Mouse (Mus musculus) midbrain, embryonic 16.5 days (tissue): ENCODE measurements around the gene Dio1. TPM values are rescaled to one million over a fixed set of nuclear protein-coding genes. Genes with fewer than 3 reads are reported as not detected.

ENCODE experiments used
- ATAC-seq: fragments of 200-750 bp; cut with Nextera tagmentation; 2 replicates; pipeline ENCODE4 v1.8.0; 2017; ENCODE audit warnings: moderate TSS enrichment
- H3K27ac ChIP-seq: fragments of 300-500 bp; sonication (generic); 2 replicates; pipeline ENCODE4 v1.5.1; 2014; ENCODE audit warnings: mild to moderate bottlenecking, low read length, mixed read lengths
- H3K27me3 ChIP-seq: fragments of 300-500 bp; sonication (generic); 2 replicates; pipeline ENCODE4 v1.6.1; 2014; ENCODE audit warnings: low read depth, low read length, mixed read lengths; ENCODE audit not compliant: control insufficient read depth, insufficient read depth
- H3K36me3 ChIP-seq: fragments of 300-500 bp; sonication (generic); 2 replicates; pipeline ENCODE4 v1.6.1; 2014; ENCODE audit warnings: mild to moderate bottlenecking, low read length, moderate library complexity, mixed read lengths; ENCODE audit not compliant: control insufficient read depth, insufficient read depth
- H3K4me1 ChIP-seq: fragments of 300-500 bp; sonication (generic); 2 replicates; pipeline ENCODE4 v1.6.1; 2014; ENCODE audit warnings: mild to moderate bottlenecking, low read length, mixed read lengths; ENCODE audit not compliant: control insufficient read depth, insufficient read depth
- H3K4me2 ChIP-seq: fragments of 300-500 bp; sonication (generic); 2 replicates; pipeline ENCODE4 v1.6.1; 2014; ENCODE audit warnings: mild to moderate bottlenecking, low read length, mixed read lengths
- H3K4me3 ChIP-seq: fragments of 300-500 bp; sonication (generic); 2 replicates; pipeline ENCODE4 v1.5.1; 2014; ENCODE audit warnings: low read depth, mild to moderate bottlenecking, low read length, moderate library complexity, mixed read lengths
- H3K9ac ChIP-seq: fragments of 300-500 bp; sonication (generic); 2 replicates; pipeline ENCODE4 v1.6.1; 2014; ENCODE audit warnings: low read depth, low read length, mixed read lengths
- H3K9me3 ChIP-seq: fragments of 300-500 bp; sonication (generic); replicated peaks from 2 replicates; pipeline ENCODE4 v1.6.1; 2014; ENCODE audit warnings: mild to moderate bottlenecking, low read length, mixed read lengths; ENCODE audit not compliant: control insufficient read depth, poor library complexity, severe bottlenecking
- WGBS: fragments of 180-500 bp; shearing (Covaris S2); extraction: QIAGEN DNeasy Blood & Tissue Kit; methylation state at CpG from one replicate; pipeline ENCODE4 v1.1.7; 2014; 5-methylcytosine and 5-hydroxymethylcytosine counted together
- polyA plus RNA-seq: library from polyadenylated mRNA; unstranded; fragments of >200 nt; fragmentation: Nextera tagmentation; extraction: Ambion mirVana; gene quantifications from 2 replicates; pipeline ENCODE4 v1.2.1, GENCODE M21; 2015

The Dio1 gene
- polyA plus RNA-seq, 1 experiment from 2014 or later = not detected

DNA sequence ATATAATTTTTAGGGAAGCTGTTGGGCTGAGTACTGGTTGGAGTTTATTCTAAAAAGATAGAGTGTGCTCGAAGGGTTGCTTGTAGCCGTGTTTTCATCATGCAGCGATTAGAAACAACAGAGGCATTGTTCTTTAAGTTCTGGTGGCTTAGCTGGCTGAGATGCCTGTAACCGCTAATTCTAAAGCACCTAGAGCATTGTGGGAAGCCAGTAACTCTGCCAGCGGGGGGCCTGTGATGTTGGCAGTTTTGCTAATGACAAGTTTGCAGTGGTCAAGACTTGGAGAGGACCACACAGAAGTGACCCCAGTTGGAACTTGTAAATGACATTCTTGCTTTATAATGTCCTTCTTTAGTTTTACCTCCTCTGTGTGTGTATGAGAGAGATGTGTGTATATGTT lies 34.4 kb upstream of the Dio1 start:
- no peaks in the 10 kb centered on the region for H3K9me3 ChIP-seq
- no peaks in the 10 kb centered on the region for H3K4me1 ChIP-seq
- whole genome bisulfite sequencing = 44% methylated on average over 5 of the region's 5 CpGs
- no peak overlapping the region for H3K4me3 ChIP-seq
- H3K36me3 ChIP-seq = no peaks in the 10 kb centered on the region
- no peak for ATAC-seq
- no peaks in the 10 kb centered on the region for H3K27me3 ChIP-seq
- H3K4me2 ChIP-seq = no peak overlapping the region
- H3K9ac ChIP-seq = no peak overlapping the region
- no peak overlapping the region for H3K27ac ChIP-seq

- Histone ChIP-seq H3K4me2 (no peak overlapping the region), H3K36me3 (no peaks in the 10 kb centered on the region), H3K4me1 (no peaks in the 10 kb centered on the region), H3K9me3 (no peaks in the 10 kb centered on the region), H3K27me3 (no peaks in the 10 kb centered on the region), H3K4me3 (no peak overlapping the region), H3K9ac (no peak overlapping the region), H3K27ac (no peak overlapping the region)
- no peak for ATAC-seq
- 90% methylated on average over 5 of the region's 5 CpGs for WGBS
These were observed 30.5 kb upstream of the Dio1 start for GRCm38 (mm10) chr4:107337455-107337854.

DNA sequence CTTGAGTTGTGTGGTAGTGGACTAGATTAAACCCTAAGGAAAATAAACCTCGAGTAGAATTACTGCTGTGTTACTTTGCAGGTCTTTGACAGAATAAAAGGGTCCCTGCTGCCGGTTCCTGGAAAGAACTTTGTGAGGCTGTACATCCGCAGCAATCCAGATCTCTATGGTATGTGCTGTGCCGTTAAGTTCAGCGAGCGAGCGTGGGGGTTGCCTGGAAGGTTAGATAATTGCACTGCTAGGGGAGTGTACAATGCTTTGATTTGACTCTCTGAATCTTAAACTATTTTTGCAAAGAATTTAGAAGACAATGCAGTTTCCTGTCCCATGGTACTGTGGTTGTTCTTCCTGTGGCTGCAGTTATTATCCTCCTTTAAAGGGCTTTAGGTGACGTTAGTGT lies 29.4 kb upstream of the Dio1 start:
- no peak for ATAC-seq
- Histone ChIP-seq H3K4me3 (no peak overlapping the region), H3K9ac (no peak overlapping the region), H3K9me3 (no peaks in the 10 kb centered on the region), H3K4me2 (no peak overlapping the region), H3K27me3 (no peaks in the 10 kb centered on the region), H3K36me3 (no peaks in the 10 kb centered on the region), H3K27ac (no peak overlapping the region), H3K4me1 (no peaks in the 10 kb centered on the region)
- 79% methylated on average over 8 of the region's 8 CpGs for WGBS

DNA sequence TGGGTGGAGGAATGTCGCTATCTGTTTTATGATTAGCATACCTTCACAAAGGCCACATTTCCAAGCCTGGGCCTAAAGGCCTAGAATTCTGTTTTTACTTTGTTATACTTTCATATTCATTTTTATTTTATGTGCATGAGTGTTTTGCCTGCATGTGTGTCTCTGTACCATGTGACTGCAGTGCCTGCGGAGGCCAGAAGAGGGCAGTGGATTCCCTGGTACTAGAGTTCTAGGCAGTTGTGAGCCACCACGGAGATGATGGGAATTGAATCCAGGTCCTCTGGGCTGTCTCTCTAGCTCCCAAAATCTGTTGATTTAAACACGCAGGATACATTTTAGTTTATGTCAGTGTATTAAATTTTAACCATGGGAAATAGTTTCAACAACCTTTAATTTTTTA lies 26.5 kb upstream of the Dio1 start:
- no peak for ATAC-seq
- H3K4me1 ChIP-seq = no peaks in the 10 kb centered on the region
- WGBS = 92% methylated on average over 4 of the region's 4 CpGs
- H3K27ac ChIP-seq = no peak overlapping the region
- no peak overlapping the region for H3K9ac ChIP-seq
- H3K4me2 ChIP-seq = no peak overlapping the region
- no peaks in the 10 kb centered on the region for H3K36me3 ChIP-seq
- H3K4me3 ChIP-seq = no peak overlapping the region
- no peaks in the 10 kb centered on the region for H3K27me3 ChIP-seq
- no peaks in the 10 kb centered on the region for H3K9me3 ChIP-seq

DNA sequence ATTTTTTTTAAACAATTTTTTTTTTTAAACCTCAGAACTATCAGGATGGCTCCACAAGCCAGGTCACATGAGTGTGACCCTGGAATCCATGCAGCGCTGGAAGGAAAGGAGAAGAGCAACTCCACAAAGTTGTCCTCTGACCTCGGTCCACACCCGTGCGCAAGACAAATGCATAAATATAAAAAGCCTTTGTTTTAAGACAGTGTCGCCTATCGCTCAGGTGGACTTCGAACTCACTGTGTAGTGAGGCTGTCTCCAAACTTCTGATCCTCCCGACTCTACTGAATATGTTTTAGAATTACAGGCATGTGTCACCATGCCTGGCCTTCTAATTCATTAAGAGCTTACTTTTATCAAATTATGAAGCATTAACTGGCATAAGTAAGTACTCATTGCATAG lies 21.6 kb upstream of the Dio1 start:
- Histone ChIP-seq H3K36me3 (peaks cover 4% of the 10 kb centered on the region), H3K4me2 (no peak overlapping the region), H3K4me1 (no peaks in the 10 kb centered on the region), H3K9ac (no peak overlapping the region), H3K9me3 (no peaks in the 10 kb centered on the region), H3K27me3 (no peaks in the 10 kb centered on the region), H3K4me3 (no peak overlapping the region), H3K27ac (no peak overlapping the region)
- ATAC-seq = no peak
- 98% methylated on average over 8 of the region's 8 CpGs for WGBS

DNA sequence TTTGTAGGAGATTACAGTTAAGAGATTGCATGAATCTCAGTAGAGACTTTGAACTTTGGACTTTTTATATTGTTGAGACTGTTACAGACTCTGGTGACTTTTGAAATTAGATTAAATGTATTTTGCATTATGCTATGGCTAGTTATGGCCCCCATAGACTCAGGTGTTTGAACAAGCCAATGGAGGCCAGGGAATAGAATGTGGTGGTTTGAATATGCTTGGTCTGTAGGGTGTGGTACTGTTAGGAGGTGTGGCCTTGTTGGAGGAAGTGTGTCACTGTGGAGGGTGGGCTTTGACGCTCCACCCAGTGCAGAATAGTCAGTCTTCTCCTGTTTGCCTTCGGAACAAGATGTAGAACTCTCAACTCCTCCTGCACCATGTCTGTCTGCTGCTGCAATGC lies 16.1 kb upstream of the Dio1 start:
- Histone ChIP-seq H3K27ac (no peak overlapping the region), H3K36me3 (peaks cover 19% of the 10 kb centered on the region), H3K4me1 (no peaks in the 10 kb centered on the region), H3K4me2 (no peak overlapping the region), H3K27me3 (no peaks in the 10 kb centered on the region), H3K9me3 (no peaks in the 10 kb centered on the region), H3K9ac (no peak overlapping the region), H3K4me3 (no peak overlapping the region)
- WGBS = 96% methylated on average over 2 of the region's 2 CpGs
- ATAC-seq = no peak

DNA sequence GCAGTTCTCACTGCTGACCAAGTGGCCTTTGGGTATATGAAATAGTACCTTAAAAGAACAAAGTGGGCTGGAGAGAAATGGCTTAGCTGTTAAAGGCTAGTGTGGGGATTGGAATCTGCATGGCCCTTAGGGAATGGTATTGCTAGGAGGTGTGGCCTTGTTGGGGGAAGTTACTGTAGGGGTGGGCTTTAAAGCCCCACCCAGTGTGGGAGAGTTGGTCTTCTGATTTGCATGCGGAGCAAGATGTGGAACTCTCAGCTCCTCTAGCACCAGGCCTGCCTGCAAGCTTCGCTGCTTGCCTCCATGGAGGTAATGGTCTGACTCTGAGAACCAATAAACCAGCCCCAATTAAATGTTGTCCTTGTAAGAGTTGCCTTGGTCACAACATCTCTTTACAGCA lies 14.1 kb upstream of the Dio1 start:
- H3K9me3 ChIP-seq = no peaks in the 10 kb centered on the region
- H3K27ac ChIP-seq = no peak overlapping the region
- WGBS = 79% methylated on average over 2 of the region's 2 CpGs
- no peak for ATAC-seq
- H3K36me3 ChIP-seq = peaks cover 19% of the 10 kb centered on the region
- no peaks in the 10 kb centered on the region for H3K27me3 ChIP-seq
- no peak overlapping the region for H3K9ac ChIP-seq
- no peaks in the 10 kb centered on the region for H3K4me1 ChIP-seq
- H3K4me2 ChIP-seq = no peak overlapping the region
- H3K4me3 ChIP-seq = no peak overlapping the region

DNA sequence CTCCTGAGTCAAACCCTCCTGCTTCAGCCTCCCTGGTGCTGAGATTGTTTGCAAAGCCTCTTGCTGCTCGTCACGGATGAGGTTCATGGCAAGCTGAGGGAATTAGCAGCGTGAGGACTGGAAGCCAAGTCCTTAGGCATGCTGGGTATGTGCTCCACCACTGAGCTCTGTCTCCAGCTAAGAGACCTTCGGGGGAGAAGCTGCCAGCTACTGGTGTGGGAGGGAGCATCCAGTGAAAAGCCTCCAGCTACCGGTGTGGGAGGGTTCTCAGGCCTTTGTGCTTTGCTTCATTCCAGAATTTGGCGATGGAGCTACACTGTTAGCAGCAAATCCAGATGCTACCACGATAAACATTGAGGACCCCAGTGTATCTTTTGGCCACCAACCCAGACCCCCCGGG lies 11.7 kb upstream of the Dio1 start:
- Histone ChIP-seq H3K9ac (no peak overlapping the region), H3K9me3 (no peaks in the 10 kb centered on the region), H3K27me3 (no peaks in the 10 kb centered on the region), H3K36me3 (peaks cover 15% of the 10 kb centered on the region; the same call in 1 of the 2 replicates), H3K4me3 (no peak overlapping the region), H3K27ac (no peak overlapping the region), H3K4me2 (no peak overlapping the region), H3K4me1 (peaks cover 8% of the 10 kb centered on the region)
- WGBS = 78% methylated on average over 8 of the region's 8 CpGs
- no peak for ATAC-seq

GRCm38 (mm10) chr4:107314479-107314805 lies 7.5 kb upstream of the Dio1 start:
- Histone ChIP-seq H3K4me1 (peaks cover 10% of the 10 kb centered on the region), H3K4me3 (peak overlapping the region; percentile 64), H3K9me3 (no peaks in the 10 kb centered on the region), H3K27me3 (no peaks in the 10 kb centered on the region), H3K27ac (peak overlapping the region; percentile 40; the same call in 1 of the 2 replicates), H3K36me3 (peaks cover 4% of the 10 kb centered on the region; the same call in 1 of the 2 replicates), H3K9ac (peak overlapping the region; percentile 79), H3K4me2 (peak overlapping the region; percentile 80)
- WGBS = 11% methylated on average over 7 of the region's 7 CpGs
- no peak for ATAC-seq
